Mouse (Mus musculus) embryo, embryonic 10 days (tissue): ENCODE results near the gene Gm37240.

Experiments
- DNase-seq: peaks from one replicate; pipeline ENCODE4 v3.0.0-alpha.2; 2015; ENCODE audit warnings: low spot score

The Gm37240 gene

GRCm38 (mm10) chr3:84516163-84516562 is 1371.2 kb downstream of the Gm37240 start:
- no peak for DNase-seq

DNA sequence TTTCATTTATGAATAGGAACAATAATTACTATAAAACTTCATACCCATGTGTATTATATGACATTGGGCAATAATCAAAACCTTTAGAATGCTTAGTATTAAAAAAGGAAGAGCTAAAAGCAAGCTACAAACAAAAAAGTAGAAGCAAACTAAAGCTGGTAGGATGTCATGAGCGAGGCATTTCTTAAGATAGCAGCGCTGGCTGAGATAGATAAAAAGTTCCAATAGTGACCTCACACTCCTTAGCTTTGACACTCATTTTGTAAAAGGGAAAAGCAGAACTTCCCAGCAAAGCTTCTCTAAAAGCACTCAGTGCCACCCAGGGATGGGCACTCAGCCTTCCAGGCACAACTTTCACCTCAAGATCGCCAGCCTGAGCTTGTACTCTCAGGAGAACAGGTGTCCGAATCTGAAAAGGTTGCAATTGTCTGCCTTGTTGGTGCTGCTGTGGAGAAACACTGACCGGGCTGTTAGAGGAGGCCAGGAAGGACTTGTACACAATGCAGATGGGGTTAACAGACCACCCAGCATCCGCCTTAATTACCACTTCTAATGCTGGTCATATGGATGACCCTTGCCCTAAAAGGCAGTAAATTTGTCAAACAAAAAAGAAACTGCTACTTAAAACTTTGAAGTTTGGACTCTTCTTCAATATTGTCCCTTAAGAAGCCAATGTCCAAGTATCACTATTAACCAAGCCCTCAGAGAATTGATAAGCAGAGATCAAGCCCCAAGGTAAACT is 1374.4 kb downstream of the Gm37240 start:
- DNase-seq, result peak; percentile 69

DNA sequence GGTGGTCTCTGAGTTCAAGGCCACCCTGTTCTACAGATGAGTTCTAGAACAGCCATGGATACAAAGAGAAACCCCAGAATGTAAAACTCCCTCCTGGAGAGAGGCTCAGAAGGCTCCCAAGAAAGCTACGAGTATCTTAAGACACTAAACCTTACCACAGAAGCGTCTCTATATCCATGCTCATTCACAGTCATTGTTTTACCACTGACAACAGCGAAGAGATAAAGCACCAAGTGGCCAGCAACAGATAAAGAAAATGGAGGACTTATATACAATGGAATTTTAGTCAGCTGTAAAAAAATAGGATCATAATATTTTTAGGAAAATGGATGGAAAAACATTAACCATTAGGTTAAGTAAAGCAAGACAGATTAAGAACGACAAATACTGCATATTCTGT is 1382.1 kb downstream of the Gm37240 start:
- no peak for DNase-seq

DNA sequence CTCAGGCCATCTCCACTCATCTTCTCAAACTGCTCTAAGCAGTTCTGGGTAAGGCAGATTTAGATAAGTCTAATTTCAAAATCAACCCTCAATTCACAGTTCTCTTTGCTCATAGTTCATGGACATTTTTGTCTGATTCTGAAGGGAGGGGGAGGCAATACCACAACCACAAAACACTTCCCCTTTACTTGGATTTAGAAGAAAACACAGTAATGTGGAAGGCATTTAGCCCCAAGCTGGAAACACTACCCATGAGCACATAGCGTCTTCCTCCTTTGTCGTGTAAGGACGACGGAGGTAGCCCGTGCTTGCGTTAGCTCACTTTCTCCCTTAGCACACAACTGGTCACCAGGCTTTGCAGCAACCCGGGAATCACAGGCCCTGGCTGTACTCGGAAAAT is 1383.0 kb downstream of the Gm37240 start:
- no peak for DNase-seq

- no peak for DNase-seq
Measured at GRCm38 (mm10) chr3:84502101-84502500, 1385.2 kb downstream of the Gm37240 start.

DNA sequence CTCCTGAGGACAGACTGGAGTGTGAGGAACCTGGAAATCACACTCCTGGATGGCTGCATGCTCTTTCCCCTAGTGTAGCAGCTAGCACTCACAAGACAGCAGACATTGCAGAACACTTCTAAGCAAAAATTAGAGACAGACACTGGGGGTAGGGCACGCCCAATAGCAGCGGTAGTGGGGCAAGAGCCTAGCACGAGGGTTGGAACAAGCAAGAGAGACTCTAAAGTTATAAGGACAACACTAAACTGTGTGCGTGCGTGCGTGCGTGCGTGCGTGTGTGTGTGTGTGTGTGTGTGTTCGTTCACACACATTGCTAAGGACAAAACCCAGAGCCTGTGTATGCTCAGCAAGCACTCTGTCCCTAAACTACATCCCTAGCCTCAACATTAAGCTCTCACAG is 1386.8 kb downstream of the Gm37240 start:
- no peak for DNase-seq

GRCm38 (mm10) chr3:84497718-84498117 is 1389.6 kb downstream of the Gm37240 start:
- DNase-seq, result peak; percentile 39

DNA sequence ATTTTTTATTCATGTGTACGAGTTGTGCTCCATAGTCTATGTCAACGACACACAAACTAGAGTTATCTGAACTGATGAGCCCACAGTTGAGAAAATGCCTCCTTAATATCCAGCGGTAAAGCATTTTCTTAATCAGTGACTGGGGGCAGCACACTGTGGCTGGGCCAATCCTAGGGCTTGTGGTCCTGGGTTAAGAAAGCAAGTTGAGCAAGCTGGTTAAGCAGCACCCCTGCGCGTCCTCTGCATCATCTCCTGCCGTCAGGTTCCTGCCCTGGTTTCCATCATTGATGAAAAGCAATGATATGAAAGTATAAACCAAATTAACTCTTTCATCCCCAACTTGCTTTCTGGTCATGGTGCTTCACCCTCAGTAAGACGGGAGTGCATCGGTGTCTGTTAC is 1394.7 kb downstream of the Gm37240 start:
- no peak for DNase-seq

DNA sequence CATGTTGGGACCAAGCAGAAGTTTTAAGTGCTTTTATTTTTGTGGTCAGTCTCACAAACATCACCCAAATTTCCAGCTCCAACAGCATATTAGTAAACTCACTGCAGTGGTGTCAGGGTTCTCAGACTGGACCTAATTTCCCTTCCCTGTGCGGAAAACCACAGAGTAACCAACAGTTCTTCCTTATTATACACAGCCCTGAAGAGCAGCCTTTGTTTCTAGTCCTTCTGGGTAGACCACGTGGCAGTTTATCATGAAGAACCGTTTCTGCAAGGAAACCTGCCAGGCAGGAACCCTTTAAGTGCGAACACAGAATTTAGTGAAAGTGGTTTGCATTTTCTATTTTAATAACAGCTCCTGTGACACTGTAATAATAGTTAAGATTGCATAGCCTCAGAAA is 1395.2 kb downstream of the Gm37240 start:
- no peak for DNase-seq

DNA sequence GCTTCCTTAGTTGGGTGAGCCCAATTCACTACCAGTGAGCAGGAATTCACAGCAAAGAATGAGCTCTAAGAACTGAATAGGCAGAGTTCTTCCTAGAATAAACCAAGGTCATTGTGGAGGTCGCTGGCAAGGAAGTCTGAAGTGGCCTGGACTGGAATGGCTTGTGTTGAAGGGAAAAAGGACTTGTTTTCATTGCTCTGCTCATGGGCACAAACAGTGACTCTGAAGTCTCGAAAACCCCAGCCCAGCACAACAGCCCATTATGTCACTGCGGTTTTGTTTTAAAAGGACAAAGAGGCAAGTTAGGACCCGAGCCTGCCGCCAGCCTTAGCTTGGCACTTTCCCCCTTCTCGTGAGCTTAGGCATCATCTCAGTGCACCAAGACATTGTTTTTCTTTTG is 1398.6 kb downstream of the Gm37240 start:
- no peak for DNase-seq

- DNase-seq, result no peak
Measured at GRCm38 (mm10) chr3:84484891-84485290, 1402.4 kb downstream of the Gm37240 start.

DNA sequence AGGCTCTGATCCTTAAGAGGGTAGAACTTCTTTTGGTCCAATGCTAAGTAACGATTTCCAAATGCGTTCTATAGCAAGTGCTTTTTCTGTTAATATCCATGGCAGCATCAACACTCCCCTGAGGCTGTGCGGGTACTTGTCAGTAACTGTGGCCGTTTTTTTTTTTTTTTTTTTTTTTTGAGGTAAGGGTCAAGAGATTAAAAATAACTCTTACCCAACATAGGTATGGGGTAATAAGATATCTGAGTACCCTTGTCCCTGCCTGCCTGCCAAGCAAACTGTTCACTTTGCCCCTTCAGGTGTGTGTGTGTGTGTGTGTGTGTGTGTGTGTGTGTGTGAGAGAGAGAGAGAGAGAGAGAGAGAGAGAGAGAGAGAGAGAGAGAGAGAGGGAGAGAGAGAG is 1403.0 kb downstream of the Gm37240 start:
- no peak for DNase-seq

- DNase-seq, result no peak
Measured at GRCm38 (mm10) chr3:84482121-84482520, 1405.2 kb downstream of the Gm37240 start.

DNA sequence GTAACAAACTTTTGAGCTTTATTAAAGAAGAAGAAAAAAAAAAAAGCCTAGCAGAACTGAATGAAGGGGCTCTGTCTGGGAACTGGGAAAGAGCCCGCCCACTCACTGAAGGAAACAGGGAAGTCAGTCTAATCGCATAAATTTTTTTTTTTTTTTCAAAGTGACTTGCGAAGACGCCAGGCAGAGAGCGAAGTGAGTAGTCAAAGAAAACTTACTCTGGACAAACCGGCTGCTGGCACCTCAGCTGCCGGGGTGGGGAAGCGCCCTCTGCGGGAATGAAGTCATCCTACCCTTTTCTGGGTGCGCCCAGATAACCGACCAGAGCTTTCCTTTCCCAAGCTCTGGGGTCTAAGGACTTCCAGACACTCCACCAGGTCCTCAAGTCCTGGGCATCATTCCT is 1406.2 kb downstream of the Gm37240 start:
- DNase-seq, result peak; percentile 58

DNA sequence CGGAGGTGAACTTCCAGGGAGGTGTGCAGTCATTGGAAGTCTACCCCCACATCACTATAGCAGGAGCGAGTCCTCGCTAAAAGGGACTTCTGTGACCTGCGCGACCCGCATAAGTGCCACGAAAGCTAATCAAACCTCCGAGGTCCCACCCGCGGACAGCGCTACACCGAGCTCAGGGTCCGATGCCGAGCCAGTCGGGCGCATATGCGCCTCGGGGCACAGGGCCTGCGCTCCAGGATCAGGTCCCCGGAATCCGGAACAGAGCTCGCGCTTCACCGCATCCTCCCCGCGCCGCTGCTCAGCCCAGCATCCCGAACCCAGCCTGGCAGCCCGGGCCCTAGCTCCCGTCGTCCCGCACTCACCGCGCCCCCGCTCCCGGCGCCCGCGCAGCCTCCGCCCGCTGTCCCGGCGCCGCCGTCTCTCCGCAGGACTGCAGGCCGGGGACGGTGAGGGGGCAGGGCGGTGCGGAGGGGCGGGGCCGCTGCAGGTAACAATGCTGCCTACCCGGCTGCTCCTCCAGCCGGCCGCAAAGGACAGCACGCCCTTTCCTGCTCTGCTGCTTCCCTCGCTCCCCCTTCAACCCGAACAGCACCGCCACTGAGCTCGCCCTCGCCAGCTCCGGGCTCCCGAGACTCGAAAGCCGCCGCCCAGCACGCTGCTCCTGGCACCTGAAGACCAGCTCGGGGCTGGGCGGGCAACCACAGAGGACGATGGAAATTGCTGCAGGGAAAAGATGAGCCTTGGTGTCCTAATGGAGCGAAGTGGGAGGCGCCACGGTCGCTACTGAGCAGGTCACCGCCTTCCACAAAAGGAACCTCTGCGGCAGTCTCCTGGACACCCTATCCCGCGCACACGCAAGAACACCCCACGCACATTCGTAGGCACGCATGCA is 1407.1 kb downstream of the Gm37240 start, which contains the start of gene Fhdc1:
Gene Fhdc1, minus strand, starts transcription at position 424 of the 892 bp plus-strand sequence.
- DNase-seq, result peak; percentile 72

DNA sequence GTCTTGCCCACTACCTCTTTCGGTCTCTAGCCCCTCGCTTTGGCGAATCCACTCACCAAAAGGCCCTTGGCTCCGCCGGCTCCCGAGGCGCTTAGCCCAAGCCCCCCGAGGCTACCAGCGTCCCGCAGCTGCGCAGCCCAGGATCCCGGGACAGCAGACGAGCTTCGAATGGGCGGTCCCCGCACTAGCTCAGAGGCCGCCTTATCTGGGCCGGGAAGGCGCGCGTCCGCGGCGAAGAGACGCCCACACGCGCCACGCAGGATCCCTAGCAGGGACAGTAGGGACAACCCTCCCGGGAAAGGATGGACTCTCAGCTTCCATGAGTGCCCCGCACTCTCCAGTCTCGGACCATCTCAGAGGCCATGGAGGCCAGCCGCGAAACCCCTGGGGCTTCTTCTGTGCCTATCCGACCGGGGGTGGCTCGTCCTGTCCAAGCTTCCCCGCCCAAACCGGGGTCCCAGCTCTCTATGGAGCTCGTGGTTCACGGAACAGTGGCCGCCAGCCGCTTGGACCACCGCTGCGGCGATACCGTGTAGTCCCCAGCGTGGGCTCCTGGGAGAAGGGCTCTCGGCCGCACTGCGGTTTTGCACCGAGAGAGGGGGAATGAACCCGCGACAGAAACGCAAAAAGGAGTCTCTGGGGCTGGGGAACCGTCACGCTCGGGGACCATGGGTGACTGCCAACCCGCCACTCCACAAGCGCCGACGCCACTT is 1407.9 kb downstream of the Gm37240 start:
- peak; percentile 39 for DNase-seq

GRCm38 (mm10) chr3:84478896-84479292 is 1408.4 kb downstream of the Gm37240 start:
- DNase-seq, result no peak

DNA sequence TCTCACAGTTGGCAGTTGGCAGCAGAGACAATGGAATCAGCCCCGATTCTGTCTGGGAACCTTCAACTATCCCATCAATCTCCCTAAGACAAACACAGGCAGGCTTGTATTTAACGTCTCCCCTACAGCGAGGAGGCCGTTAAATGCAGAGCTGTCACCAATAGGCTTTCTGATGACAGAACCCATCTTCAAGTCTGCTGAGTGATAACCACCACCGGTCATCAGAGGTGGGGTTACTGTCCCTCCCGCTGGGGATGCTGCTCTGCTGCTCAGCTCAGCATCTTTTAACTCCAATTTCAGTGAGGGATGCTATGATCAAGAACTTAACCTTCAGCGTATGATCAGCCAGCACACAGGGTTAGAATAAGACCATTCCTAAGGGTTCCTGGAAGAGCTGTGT is 1409.1 kb downstream of the Gm37240 start:
- peak; percentile 27 for DNase-seq

- no peak for DNase-seq
Measured at GRCm38 (mm10) chr3:84477498-84477897, 1409.8 kb downstream of the Gm37240 start.

DNA sequence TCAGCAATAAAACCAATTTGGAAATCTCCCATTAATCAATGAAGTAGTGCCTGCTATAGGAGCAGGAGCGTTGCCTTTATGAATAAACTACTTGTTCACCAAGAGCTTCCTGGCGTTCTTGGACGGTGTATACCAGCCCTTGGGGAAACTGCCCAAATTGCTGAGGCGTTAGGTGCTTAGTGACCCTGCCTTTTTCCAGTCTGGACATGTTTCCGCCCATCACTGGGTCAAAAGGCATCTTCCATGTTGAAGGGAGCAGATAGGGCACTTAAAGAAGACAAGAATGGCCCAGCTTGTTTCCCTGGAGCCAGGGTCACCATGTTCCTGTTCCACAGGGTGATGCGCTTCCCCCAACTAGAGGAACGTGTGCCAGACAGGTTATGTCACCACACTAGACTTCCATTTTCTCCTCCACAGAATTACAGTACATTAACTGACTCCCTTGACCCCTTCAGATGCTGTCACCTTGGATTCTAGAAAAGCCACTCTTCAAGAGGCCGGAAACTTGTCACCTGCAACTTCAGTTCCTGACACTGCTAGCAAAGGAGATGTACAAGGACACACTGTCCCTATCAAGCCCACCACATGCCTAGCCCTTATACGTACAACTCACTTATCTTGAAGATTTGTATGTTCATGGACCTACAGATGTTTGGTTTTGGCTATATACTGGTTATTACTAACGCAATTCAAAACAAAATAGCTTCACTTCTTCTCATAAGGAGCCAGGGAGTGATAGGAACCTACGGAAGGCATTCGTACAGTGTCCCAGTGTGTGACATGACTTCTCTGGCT is 1412.1 kb downstream of the Gm37240 start:
- DNase-seq, result no peak

DNA sequence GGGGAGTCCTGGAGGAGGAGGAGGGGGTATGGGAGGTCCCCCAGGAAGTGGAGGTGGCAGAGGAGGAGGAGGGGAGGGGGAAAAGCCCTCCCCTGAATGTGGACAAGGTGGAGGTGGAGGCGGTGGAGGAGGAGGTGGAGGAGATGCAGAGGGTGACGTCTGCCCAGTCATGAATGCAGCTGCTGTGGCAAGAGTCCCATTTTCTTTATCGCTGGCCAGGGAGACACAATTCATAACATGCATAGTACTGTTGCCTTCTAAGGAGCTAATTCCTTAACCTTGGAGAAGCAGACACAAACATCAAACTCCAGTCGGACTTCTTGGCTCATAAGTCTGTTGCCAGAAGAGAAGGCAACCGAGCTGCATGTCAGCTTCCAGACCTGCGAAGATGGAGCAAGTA is 1412.9 kb downstream of the Gm37240 start:
- DNase-seq, result no peak

DNA sequence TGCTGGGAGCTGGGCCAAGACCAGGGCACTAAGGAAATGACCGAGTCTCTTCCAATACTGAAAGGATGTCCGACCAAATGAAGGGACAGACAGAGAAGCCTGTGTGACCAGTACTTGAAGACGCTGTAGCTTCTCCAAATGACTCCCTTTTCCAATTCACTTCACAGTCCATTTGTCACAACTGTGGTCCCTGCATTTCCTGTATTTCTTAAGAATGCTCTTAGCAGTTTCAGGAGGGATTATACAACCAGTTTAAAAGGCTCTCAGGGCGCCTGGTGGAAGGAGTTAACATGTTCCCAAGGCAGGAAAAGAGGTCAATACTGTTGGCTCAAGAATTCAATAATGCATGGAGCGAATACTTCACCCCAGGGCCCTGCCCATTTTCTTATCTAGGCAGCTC is 1414.4 kb downstream of the Gm37240 start:
- no peak for DNase-seq
